Mouse (Mus musculus) embryo, embryonic 9.5 days (tissue): ENCODE data around the gene Plbd2.

Experiments used
- DNase-seq: peaks from one replicate; pipeline ENCODE4 v3.0.0-alpha.2; 2017; ENCODE audit errors: extremely low spot score

Gene Plbd2

GRCm38 (mm10) chr5:120503144-120503795 is at the start of gene Plbd2:
Gene Plbd2, minus strand, starts transcription at chr5:120503625.
- peak; percentile 97 for DNase-seq

DNA sequence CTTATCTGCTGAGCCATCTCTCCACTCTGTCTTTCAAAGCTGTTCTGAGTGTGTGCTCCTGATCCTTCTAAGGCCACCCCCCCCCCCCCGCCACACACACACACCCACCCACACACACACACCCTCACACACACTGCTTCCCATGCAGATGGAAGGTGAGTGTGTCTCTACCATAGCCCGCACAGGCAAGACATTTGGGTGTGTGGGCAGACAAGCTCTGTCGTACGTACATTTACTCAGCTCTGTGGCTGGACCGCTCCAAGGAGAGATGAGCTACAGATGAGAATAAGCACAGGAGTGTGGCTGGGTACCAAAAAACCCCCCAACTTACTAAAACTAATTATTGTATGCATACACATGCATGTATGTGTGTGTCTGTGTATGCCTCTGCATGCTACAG is 47.2 kb upstream of the Plbd2 start:
- DNase-seq: no peak

DNA sequence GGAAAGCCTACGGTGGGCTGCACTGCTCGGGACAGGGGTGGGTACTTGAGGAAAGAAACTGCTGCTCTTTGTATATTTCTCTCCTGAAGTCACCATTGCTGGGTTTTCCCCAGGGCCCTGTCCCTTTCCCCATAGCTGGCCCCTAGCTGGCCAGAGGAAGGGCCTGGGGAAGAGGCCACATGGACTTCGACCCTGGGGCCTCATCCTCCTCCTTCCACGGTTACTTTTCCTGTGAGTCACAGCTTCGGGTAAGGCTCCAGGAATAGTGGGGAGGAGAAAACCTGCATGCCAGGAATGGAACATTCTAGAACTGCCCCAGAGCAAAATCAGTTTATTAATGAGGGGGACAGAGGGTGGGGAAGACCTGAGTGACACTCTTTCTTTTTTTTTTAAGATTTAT is 46.7 kb upstream of the Plbd2 start:
- DNase-seq: no peak

- no peak for DNase-seq
Observed at GRCm38 (mm10) chr5:120548236-120548850, 44.9 kb upstream of the Plbd2 start.

DNA sequence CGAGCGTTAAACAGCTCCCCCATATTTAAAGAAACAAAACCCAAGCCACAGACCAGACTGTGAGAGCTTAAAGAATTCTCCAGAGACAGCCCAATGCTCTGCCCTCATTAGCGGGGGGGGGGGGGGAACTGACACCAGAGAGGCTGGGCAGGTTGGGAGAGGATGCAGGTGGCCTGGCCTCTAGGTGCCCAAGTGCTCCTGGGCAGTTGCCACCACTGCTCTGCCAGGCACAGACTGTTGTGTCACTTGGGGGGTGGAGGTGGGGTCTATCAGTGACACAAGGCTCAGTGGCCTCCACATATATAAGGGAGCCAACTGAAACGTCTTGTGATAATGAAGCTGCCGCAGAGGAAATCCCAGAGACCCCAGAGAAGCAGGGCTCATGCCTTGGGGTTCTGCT is 33.2 kb upstream of the Plbd2 start:
- DNase-seq: no peak

DNA sequence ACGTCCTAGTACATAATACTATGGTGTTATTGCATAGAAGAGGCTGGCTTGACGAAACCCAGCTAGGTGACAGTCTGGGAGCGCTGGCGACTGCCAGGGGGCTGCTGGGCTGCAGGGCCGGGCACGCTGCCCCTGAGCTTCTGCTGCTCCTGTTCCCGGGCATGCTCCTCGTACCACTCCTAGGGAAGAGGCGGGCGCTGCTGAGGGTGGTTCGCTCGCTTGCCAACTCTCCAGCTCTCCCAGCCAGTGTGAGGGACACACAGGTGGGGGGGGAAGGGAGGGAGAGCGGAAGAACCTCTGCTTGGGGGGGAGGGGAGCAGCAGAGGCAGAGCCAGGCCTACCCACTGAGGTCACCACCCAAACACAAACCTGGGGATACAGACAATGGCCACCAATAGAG is 32.6 kb upstream of the Plbd2 start:
- DNase-seq: no peak

- DNase-seq: no peak
Observed at GRCm38 (mm10) chr5:120534686-120535075, 31.3 kb upstream of the Plbd2 start.

DNA sequence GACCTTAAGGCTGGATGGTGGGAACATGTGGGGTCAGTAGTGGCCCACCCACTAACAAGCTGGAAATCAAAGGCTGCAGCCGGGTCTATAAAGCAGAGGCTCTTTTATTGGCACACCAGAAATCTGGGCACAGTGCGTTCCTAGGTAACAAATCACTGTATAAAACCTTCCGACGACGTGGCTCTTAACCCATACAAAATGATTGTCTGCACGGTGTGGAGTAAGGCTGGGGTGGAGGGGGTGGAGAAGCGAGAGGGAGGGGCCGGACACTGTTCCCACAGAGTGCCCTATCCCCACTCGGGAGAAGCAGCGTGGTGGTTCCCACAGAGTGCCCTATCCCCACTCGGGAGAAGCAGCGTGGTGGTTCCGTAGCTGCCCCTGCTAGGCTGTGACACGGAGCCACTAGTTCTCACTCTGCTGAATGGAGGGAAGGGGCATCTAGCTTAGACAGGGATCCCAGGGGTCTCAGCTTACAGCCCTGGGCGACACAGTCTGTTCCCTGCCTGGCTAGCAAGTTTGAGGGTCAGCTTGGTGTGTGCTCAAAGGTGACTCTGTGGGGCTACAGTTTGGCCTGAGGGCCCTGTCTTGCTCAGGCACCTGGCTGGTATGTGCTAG is 30.8 kb upstream of the Plbd2 start:
- DNase-seq: no peak

GRCm38 (mm10) chr5:120531631-120532030 is 28.2 kb upstream of the Plbd2 start:
- no peak for DNase-seq

GRCm38 (mm10) chr5:120527296-120527964 is 24.0 kb upstream of the Plbd2 start:
- no peak for DNase-seq

GRCm38 (mm10) chr5:120526311-120526710 is 22.9 kb upstream of the Plbd2 start:
- no peak for DNase-seq

DNA sequence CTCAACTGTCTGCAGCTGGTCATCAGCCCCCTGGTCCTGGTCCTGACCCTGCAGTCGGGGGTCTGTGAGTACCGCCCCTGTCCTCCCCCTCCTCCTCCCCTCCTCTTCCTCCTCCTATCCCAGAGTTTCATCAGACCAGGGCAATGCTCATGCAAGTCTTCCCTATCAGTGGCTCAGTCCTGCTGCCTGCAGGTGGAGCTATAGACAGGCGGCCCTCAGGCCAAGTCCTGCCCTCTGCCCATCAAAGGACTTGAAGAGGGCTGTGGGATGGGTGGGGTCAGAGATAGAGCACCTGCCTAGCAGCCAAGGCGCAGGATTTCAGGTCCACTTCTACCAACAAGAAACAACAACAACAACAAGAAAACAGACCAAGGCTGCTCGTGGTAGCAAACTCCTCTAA is 22.3 kb upstream of the Plbd2 start:
- no peak for DNase-seq

GRCm38 (mm10) chr5:120524736-120525135 is 21.3 kb upstream of the Plbd2 start:
- no peak for DNase-seq

GRCm38 (mm10) chr5:120522649-120523048 is 19.2 kb upstream of the Plbd2 start:
- DNase-seq: no peak

- no peak for DNase-seq
Observed at GRCm38 (mm10) chr5:120517552-120517951, 14.1 kb upstream of the Plbd2 start.

DNA sequence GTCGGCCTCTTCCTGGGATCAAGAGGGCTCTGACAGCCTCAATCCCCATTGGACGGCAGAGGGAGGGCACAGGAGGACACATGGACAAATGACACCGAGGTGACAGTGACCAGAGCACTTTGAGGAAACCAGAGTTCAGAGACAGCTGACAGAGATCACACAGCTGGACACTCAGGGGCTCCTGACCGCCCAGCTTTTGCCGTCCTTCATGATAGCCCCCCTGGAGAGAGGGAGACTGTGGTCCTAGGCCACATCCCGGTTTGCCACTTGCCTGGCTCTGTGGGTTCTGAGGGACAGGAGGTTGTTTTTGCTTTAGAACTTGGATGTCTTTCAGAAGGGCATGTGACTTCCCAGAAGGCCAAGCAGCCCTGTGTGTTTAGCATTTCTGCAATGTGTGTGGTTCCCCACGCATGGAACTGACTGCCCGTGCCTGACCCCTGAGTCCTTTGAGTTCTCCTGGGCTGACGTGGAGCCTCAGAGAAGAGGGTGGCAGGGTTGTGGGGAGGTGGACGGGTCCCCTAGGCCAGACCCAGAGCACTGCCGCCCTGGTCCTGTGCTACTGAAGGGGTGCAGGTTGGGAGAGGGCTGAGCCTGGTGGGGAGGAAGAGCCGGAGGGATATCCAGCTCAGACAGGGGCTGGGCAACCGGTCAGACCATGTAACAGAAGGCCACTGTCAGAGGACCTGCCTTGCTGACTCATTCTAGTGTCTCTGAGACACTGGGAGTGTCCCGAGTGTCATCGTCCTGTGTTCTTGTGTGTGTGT is 13.0 kb upstream of the Plbd2 start:
- DNase-seq: no peak

DNA sequence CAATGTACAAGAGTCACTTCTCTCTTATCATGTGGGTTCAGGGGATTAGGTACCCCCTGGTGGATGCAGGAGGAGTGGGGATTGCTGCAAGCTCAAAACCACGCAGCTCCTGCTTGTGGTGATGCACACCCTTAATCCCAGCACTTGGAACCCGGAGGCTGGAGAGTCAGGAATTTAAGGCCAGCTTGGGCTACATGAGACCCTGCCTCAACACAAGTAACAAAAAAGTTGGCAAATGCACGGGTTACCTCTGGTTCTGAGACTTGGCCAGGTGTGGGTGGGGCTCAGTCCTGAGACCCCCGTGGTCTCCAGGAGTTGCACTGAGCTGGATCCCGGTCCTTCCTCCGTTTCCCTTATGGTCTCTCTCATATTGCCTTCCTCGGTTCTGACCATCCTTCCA is 12.0 kb upstream of the Plbd2 start:
- DNase-seq: no peak

GRCm38 (mm10) chr5:120514754-120515153 is 11.3 kb upstream of the Plbd2 start:
- DNase-seq: no peak

DNA sequence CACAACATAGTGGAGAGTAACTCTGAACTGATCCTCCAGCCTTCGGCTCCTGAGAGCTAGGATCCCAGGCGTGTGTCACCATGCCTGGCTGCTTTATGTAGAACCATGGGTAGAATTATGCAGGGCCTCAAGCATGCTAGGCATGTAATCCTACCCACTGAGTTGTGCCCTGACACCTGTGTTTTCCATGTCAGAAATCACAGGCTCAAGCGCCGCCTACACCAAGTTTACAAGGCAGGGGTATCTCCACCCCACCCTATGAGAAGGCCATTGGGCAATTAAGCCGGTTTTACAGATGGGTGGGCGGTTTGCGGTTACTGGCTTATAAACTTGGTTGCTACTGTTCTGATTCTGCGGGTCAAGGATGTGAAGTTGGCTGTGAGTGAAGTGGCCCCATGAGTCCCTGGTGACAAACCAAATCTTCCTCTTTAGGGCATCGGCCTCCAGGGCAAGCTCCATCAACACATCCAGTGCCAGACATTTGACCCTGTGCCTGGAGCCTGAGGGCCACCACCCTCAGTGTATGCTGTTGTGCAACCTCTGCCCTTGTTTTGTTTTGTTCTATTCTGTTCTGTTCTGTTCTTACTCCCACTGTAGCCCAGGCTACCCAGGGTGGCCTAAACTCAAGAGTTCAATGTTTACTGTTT is 10.7 kb upstream of the Plbd2 start:
- no peak for DNase-seq

DNA sequence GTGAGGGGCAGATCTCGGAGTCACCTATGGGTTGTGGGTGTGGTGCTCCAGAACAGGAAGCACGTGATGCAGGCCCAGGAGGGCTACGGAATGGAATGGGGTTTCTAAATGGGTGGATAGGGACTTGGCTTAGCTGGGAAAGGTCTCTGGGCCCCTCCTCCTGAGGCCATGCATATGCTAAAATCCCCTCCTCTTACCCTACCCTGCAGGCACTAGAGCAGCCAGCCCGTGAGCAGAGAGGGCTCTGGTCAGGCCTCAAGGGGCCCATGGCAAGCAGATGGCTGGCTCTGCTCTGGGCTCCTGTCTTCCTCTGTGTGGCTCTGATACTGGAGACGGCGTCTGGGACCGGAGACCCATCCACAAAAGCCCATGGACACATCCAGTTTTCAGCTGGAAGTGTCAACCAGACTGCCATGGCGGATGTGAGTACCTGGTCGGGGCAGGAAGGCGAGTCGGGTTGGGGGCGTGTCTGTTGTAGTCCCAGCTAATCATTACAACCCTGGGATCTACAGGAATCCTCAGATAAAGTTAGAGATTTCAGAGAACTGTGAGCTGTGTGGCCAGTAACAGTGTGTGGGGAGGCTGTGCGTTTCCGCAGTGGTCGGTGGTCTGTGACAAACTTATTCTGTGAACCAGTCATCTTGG is 9.6 kb upstream of the Plbd2 start:
- no peak for DNase-seq

GRCm38 (mm10) chr5:120511643-120512220 is 8.3 kb upstream of the Plbd2 start:
- DNase-seq: no peak
